Mouse (Mus musculus): ENCODE measurements at regions not wholly inside any gene's neighbourhood (a gene's known extent, or its start where the extent isn't known, plus 50 kb on each side); places are given as distances from the start of the nearest gene placed in this dataset.

GRCm38 (mm10) chr8:49738043-49738442 is 894.3 kb upstream of the Tenm3 start:
- H3K27me3 ChIP-seq (ENCODE audit: control insufficient read depth, insufficient read depth, low read length) = no peaks in the 10 kb centered on the region
- H3K9me3 ChIP-seq (ENCODE audit: control insufficient read depth, low read length) = no peaks in the 10 kb centered on the region
- no peak overlapping the region for H3K27ac ChIP-seq (ENCODE audit: low read depth, low read length)
- H3K36me3 ChIP-seq (ENCODE audit: control insufficient read depth, insufficient read depth, low read length) = no peaks in the 10 kb centered on the region
- no peak overlapping the region for H3K4me2 ChIP-seq (ENCODE audit: low read depth, low read length)
- H3K4me1 ChIP-seq (ENCODE audit: control insufficient read depth, insufficient read depth, low read length) = no peaks in the 10 kb centered on the region; the same call in 1 of the 2 replicates
- 69% methylated on average over 6 of the region's 6 CpGs for WGBS
- no peak overlapping the region for H3K9ac ChIP-seq (replicated peaks; ENCODE audit: low read depth, low read length)
- no peak for ATAC-seq (ENCODE audit: low read depth)
- H3K4me3 ChIP-seq (ENCODE audit: low read depth, low read length) = no peak overlapping the region

DNA sequence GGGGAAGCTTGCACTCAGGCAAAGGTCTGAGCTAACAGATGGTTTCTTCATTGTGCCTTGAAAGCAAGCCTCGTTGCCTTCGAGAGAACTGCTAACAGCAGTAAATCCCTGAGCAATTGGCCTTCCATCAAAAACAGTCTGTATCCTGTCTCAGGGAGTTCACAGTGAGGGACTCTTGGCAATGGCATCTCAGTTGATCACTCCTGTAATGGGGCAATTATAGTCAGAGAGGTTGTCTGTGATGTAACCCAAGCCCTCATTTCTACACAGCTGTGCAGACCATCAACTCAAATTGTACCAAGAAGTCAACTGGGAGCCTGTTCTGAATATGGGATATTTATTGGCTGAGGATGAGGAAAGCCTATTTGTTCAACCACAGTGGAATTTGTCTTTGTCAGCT is 885.4 kb upstream of the Tenm3 start:
- no peak overlapping the region for H3K27ac ChIP-seq (ENCODE audit: low read depth, low read length)
- no peak overlapping the region for H3K9ac ChIP-seq (replicated peaks; ENCODE audit: low read depth, low read length)
- no peaks in the 10 kb centered on the region for H3K4me1 ChIP-seq (ENCODE audit: control insufficient read depth, insufficient read depth, low read length)
- no peak overlapping the region for H3K4me2 ChIP-seq (ENCODE audit: low read depth, low read length)
- ATAC-seq (ENCODE audit: low read depth) = peak; percentile 28; the same call in 1 of the 2 replicates
- no peaks in the 10 kb centered on the region for H3K27me3 ChIP-seq (ENCODE audit: control insufficient read depth, insufficient read depth, low read length)
- H3K9me3 ChIP-seq (ENCODE audit: control insufficient read depth, low read length) = no peaks in the 10 kb centered on the region
- 16% methylated on average over 2 of the region's 2 CpGs for WGBS
- H3K36me3 ChIP-seq (ENCODE audit: control insufficient read depth, insufficient read depth, low read length) = no peaks in the 10 kb centered on the region
- H3K4me3 ChIP-seq (ENCODE audit: low read depth, low read length) = no peak overlapping the region

- ATAC-seq (ENCODE audit: low read depth) = no peak
- no peaks in the 10 kb centered on the region for H3K9me3 ChIP-seq (ENCODE audit: control insufficient read depth, low read length)
Observed at GRCm38 (mm10) chr8:49712371-49712770, 868.6 kb upstream of the Tenm3 start.

DNA sequence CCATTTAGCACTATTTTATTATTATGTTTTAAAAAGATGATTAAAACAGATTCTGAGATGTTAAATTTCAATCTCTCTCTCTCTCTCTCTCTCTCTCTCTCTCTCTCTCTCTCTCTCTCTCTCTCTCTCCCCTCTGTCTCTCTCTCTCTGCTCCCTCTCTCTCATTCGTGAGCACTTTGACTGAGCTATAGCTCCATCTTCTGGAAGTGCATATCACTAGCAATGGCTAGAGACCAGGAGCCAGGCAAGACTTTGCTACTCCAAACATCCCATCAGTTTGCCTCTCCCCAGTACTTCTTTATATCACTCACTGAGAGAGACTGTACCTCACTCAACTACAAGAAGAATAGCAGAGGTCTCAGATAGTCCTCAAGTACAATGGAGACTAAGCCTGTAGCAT is 865.0 kb upstream of the Tenm3 start:
- no peak overlapping the region for H3K4me2 ChIP-seq (ENCODE audit: low read depth, low read length)
- ATAC-seq (ENCODE audit: low read depth) = no peak
- H3K4me3 ChIP-seq (ENCODE audit: low read depth, low read length) = no peak overlapping the region
- no peaks in the 10 kb centered on the region for H3K27me3 ChIP-seq (ENCODE audit: control insufficient read depth, insufficient read depth, low read length)
- H3K27ac ChIP-seq (ENCODE audit: low read depth, low read length) = no peak overlapping the region
- H3K9ac ChIP-seq (replicated peaks; ENCODE audit: low read depth, low read length) = no peak overlapping the region
- 8% methylated on average over 1 of the region's 1 CpGs for WGBS
- no peaks in the 10 kb centered on the region for H3K9me3 ChIP-seq (ENCODE audit: control insufficient read depth, low read length)
- H3K4me1 ChIP-seq (ENCODE audit: control insufficient read depth, insufficient read depth, low read length) = no peaks in the 10 kb centered on the region
- H3K36me3 ChIP-seq (ENCODE audit: control insufficient read depth, insufficient read depth, low read length) = no peaks in the 10 kb centered on the region

More at GRCm38 (mm10) chr8:49712371-49712770, 868.6 kb upstream of the Tenm3 start:
- WGBS = 63% methylated on average over 2 of the region's 2 CpGs
- Histone ChIP-seq H3K36me3 (ENCODE audit: control insufficient read depth, insufficient read depth, low read length) (no peaks in the 10 kb centered on the region), H3K4me1 (ENCODE audit: control insufficient read depth, insufficient read depth, low read length) (no peaks in the 10 kb centered on the region), H3K9ac (replicated peaks; ENCODE audit: low read depth, low read length) (no peak overlapping the region), H3K27ac (ENCODE audit: low read depth, low read length) (no peak overlapping the region), H3K4me3 (ENCODE audit: low read depth, low read length) (no peak overlapping the region), H3K4me2 (ENCODE audit: low read depth, low read length) (no peak overlapping the region), H3K27me3 (ENCODE audit: control insufficient read depth, insufficient read depth, low read length) (no peaks in the 10 kb centered on the region)

GRCm38 (mm10) chr8:49699058-49699457 is 855.3 kb upstream of the Tenm3 start:
- Histone ChIP-seq H3K36me3 (ENCODE audit: control insufficient read depth, insufficient read depth, low read length) (no peaks in the 10 kb centered on the region), H3K4me2 (ENCODE audit: low read depth, low read length) (no peak overlapping the region), H3K9ac (replicated peaks; ENCODE audit: low read depth, low read length) (no peak overlapping the region), H3K4me1 (ENCODE audit: control insufficient read depth, insufficient read depth, low read length) (no peaks in the 10 kb centered on the region), H3K9me3 (ENCODE audit: control insufficient read depth, low read length) (no peaks in the 10 kb centered on the region), H3K27me3 (ENCODE audit: control insufficient read depth, insufficient read depth, low read length) (no peaks in the 10 kb centered on the region), H3K27ac (ENCODE audit: low read depth, low read length) (no peak overlapping the region), H3K4me3 (ENCODE audit: low read depth, low read length) (no peak overlapping the region)
- no peak for ATAC-seq (ENCODE audit: low read depth)
- WGBS = 79% methylated on average over 4 of the region's 4 CpGs

DNA sequence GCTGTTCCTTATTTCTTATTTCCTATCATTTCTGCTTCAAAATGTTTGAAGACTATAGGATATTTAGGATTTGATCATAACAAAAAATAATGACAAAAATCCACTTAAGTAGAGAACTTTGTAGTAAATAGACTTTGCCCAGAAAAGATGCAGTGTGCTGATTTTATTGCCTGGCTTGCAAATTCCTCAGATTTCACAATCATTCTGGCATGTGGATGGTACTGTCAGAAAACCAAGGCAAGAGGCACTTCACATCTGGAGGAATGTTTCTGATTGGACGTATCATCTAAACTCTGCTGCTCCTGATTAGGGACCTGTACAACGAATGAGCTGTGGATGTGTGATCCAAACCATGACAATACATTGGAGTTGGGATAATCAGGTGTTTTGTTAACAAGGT is 853.0 kb upstream of the Tenm3 start:
- no peak overlapping the region for H3K4me2 ChIP-seq (ENCODE audit: low read depth, low read length)
- no peak for ATAC-seq (ENCODE audit: low read depth)
- H3K4me3 ChIP-seq (ENCODE audit: low read depth, low read length) = no peak overlapping the region
- no peaks in the 10 kb centered on the region for H3K27me3 ChIP-seq (ENCODE audit: control insufficient read depth, insufficient read depth, low read length)
- H3K9me3 ChIP-seq (ENCODE audit: control insufficient read depth, low read length) = no peaks in the 10 kb centered on the region
- no peak overlapping the region for H3K27ac ChIP-seq (ENCODE audit: low read depth, low read length)
- H3K9ac ChIP-seq (replicated peaks; ENCODE audit: low read depth, low read length) = no peak overlapping the region
- no peaks in the 10 kb centered on the region for H3K36me3 ChIP-seq (ENCODE audit: control insufficient read depth, insufficient read depth, low read length)
- WGBS = 84% methylated on average over 2 of the region's 2 CpGs
- no peaks in the 10 kb centered on the region for H3K4me1 ChIP-seq (ENCODE audit: control insufficient read depth, insufficient read depth, low read length)

Data from neural tube, embryonic 14.5 days (tissue).